ENCODE assay signal across 19 mouse cellular contexts in genomic region chr12:74105811-74106513, GRCm38 (mm10).
DNase-seq lines count a peak whose midpoint lies in the region; ATAC-seq and TF ChIP-seq lines count a peak whose summit lies in the region.
"Had no signal": no experiment of that assay in that cellular context is flagged by ENCODE, and none has a peak within 500 bp of the region (broad histone marks: within the 10 kb centered on the region; RNA-seq: fewer than 3 reads in every experiment).

No protein-coding gene starts in this region.

- H3K4me2 ChIP-seq in forebrain, embryonic 13.5 days: no peak overlapping the region
- H3K4me2 ChIP-seq in forebrain, embryonic 11.5 days (ENCODE audit: low read depth, low read length, severe bottlenecking): no peak overlapping the region
- H3K4me2 ChIP-seq in midbrain, embryonic 15.5 days: no peak overlapping the region
- H3K4me2 ChIP-seq: heart, embryonic 13.5 days; limb, embryonic 15.5 days; liver, embryonic 15.5 days; neural tube, embryonic 13.5 days had no signal

- no peak for TF ChIP-seq CTCF in layer of hippocampus, adult 2 months (conservative IDR thresholded peaks at IDR 0.05)

- H3K36me3 ChIP-seq in forebrain, embryonic 13.5 days (ENCODE audit: poor library complexity, severe bottlenecking): no peaks in the 10 kb centered on the region
- H3K36me3 ChIP-seq in forebrain, embryonic 11.5 days (ENCODE audit: control insufficient read depth, insufficient read depth, low read length): no peaks in the 10 kb centered on the region
- H3K36me3 ChIP-seq in midbrain, embryonic 15.5 days (replicated peaks): no peaks in the 10 kb centered on the region
- H3K36me3 ChIP-seq: embryonic facial prominence, embryonic 10.5 days; G1E; heart, embryonic 13.5 days; limb, embryonic 15.5 days; liver, embryonic 15.5 days; neural tube, embryonic 13.5 days had no signal

- 72% methylated on average over 6 of the region's 6 CpGs for WGBS in forebrain, embryonic 13.5 days
- WGBS in forebrain, embryonic 11.5 days: 78% methylated on average over 6 of the region's 6 CpGs
- 62% methylated on average over 6 of the region's 6 CpGs for WGBS in midbrain, embryonic 15.5 days

- no peaks in the 10 kb centered on the region for H3K9me3 ChIP-seq in forebrain, embryonic 13.5 days (replicated peaks)
- H3K9me3 ChIP-seq in forebrain, embryonic 11.5 days (ENCODE audit: control insufficient read depth, low read length): no peaks in the 10 kb centered on the region
- H3K9me3 ChIP-seq in midbrain, embryonic 15.5 days: no peaks in the 10 kb centered on the region
- H3K9me3 ChIP-seq: embryonic facial prominence, embryonic 10.5 days; G1E; heart, embryonic 13.5 days; limb, embryonic 15.5 days; liver, embryonic 15.5 days; neural tube, embryonic 13.5 days had no signal

- ATAC-seq in forebrain, embryonic 13.5 days: peak; percentile 41; the same call in 1 of the 2 replicates
- no peak for ATAC-seq in forebrain, embryonic 11.5 days (replicated peaks; ENCODE audit: low FRiP score)
- peak; percentile 72 for ATAC-seq in midbrain, embryonic 15.5 days (replicated peaks)
- ATAC-seq: lung, postnatal 0 days had no signal

- no peak overlapping the region for H3K4me3 ChIP-seq in forebrain, embryonic 13.5 days
- H3K4me3 ChIP-seq in forebrain, embryonic 11.5 days (ENCODE audit: low read depth, low read length): no peak overlapping the region
- H3K4me3 ChIP-seq in layer of hippocampus, adult 2 months: no peak overlapping the region
- H3K4me3 ChIP-seq in midbrain, embryonic 15.5 days: no peak overlapping the region
- H3K4me3 ChIP-seq: embryonic facial prominence, embryonic 10.5 days; gastrocnemius, adult 2 months; heart, embryonic 13.5 days; limb, embryonic 15.5 days; liver, embryonic 15.5 days; neural tube, embryonic 13.5 days had no signal

- DNase-seq in forebrain, embryonic 11.5 days (ENCODE audit: low spot score): no peak
- DNase-seq in layer of hippocampus, adult 2 months (ENCODE audit: low spot score in 2 of 2): no peak
- DNase-seq in layer of hippocampus, postnatal 25 days (ENCODE audit: extremely low spot score in 1 of 2, low spot score in 1 of 2): no peak
- DNase-seq in brain, adult 2 months (ENCODE audit: low read depth, low spot score): peak; percentile 50
- no peak for DNase-seq in yolk sac, embryonic 10.5 days (ENCODE audit: low spot score)
- DNase-seq in lung, postnatal 25 days (ENCODE audit: low spot score): no peak
- DNase-seq: cerebellum, adult 8-10 months; gastrocnemius, adult 2 months; kidney, adult 11 months; layer of hippocampus, postnatal 36 days had no signal

- peak overlapping the region; percentile 25; the same call in 1 of the 2 replicates for H3K27ac ChIP-seq in forebrain, embryonic 13.5 days
- H3K27ac ChIP-seq in forebrain, embryonic 11.5 days (ENCODE audit: low read depth, low read length): no peak overlapping the region
- H3K27ac ChIP-seq in layer of hippocampus, adult 2 months: peak overlapping the region; percentile 89
- peak overlapping the region; percentile 48 for H3K27ac ChIP-seq in midbrain, embryonic 15.5 days
- H3K27ac ChIP-seq: embryonic facial prominence, embryonic 10.5 days; gastrocnemius, adult 2 months; heart, embryonic 13.5 days; limb, embryonic 15.5 days; liver, embryonic 15.5 days; neural tube, embryonic 13.5 days had no signal

- no peak overlapping the region for H3K9ac ChIP-seq in forebrain, embryonic 13.5 days
- no peak overlapping the region for H3K9ac ChIP-seq in forebrain, embryonic 11.5 days (ENCODE audit: low read length)
- no peak overlapping the region for H3K9ac ChIP-seq in midbrain, embryonic 15.5 days
- H3K9ac ChIP-seq: heart, embryonic 13.5 days; limb, embryonic 15.5 days; liver, embryonic 15.5 days; neural tube, embryonic 13.5 days had no signal

- no peaks in the 10 kb centered on the region for H3K27me3 ChIP-seq in forebrain, embryonic 13.5 days
- no peaks in the 10 kb centered on the region for H3K27me3 ChIP-seq in forebrain, embryonic 11.5 days (ENCODE audit: control insufficient read depth, insufficient read depth, low read length)
- H3K27me3 ChIP-seq in midbrain, embryonic 15.5 days (replicated peaks): no peaks in the 10 kb centered on the region; the same call in 1 of the 2 replicates
- H3K27me3 ChIP-seq: heart, embryonic 13.5 days; limb, embryonic 15.5 days; liver, embryonic 15.5 days; neural tube, embryonic 13.5 days had no signal

- no peaks in the 10 kb centered on the region for H3K4me1 ChIP-seq in forebrain, embryonic 13.5 days
- 0 out of 2 replicates have a peak, but pooled peaks cover 2% of the 10 kb centered on the region for H3K4me1 ChIP-seq in forebrain, embryonic 11.5 days (replicated peaks; ENCODE audit: control insufficient read depth, insufficient read depth, low read length)
- peaks cover 6% of the 10 kb centered on the region; the same call in 1 of the 2 replicates for H3K4me1 ChIP-seq in midbrain, embryonic 15.5 days
- H3K4me1 ChIP-seq: heart, embryonic 13.5 days; limb, embryonic 15.5 days; liver, embryonic 15.5 days had no signal
